In the genomic region with DNA sequence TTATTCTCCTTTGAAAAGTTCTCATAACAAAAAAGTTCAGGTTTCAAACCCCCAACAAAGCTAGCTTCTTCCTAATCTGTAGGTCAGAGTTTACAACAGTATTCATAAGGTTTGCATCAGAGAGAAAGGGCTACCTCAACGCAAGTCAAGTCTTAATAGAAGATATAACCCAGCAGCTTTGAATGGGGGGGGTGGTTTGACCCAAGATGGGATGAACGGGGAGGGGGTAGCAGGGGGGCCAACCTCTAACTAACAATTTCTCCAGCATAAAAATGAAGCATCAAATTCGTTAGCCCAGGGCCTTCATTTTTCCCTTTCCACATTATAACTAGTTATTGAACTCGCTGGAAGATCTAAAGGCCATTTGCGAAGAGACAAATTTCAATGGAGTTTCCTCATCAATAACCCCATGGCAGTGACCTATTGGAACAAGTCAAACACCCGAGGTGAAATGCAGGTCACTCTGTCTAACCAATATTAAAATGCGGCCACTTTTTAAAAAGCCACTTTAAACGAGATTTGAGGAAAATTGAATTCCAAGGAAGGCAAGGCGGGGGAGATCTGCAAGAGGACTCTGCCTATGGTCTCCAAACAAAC, we compare ENCODE assay signal across 36 mouse cellular contexts. TPM values are rescaled to one million over a fixed set of nuclear protein-coding genes. Genes with fewer than 3 reads are reported as not detected.
A peak's percentile ranks its signal among the peaks of the same experiment; 100 is the strongest.
DNase-seq lines count a peak whose midpoint lies in the region; ATAC-seq and TF ChIP-seq lines count a peak whose summit lies in the region.
"Had no signal": no experiment of that assay in that cellular context is flagged by ENCODE, and none has a peak within 500 bp of the region (broad histone marks: within the 10 kb centered on the region; RNA-seq: fewer than 3 reads in every experiment).

No protein-coding gene starts in this region.

- no peak overlapping the region for H3K4me3 ChIP-seq in midbrain, embryonic 10.5 days
- H3K4me3 ChIP-seq in midbrain, embryonic 13.5 days (replicated peaks): no peak overlapping the region
- H3K4me3 ChIP-seq in hindbrain, embryonic 15.5 days: no peak overlapping the region
- H3K4me3 ChIP-seq in neural tube, embryonic 14.5 days (ENCODE audit: low read depth, low read length): no peak overlapping the region
- no peak overlapping the region for H3K4me3 ChIP-seq in left cerebral cortex, adult 2 months
- H3K4me3 ChIP-seq: embryonic facial prominence, embryonic 15.5 days; heart, embryonic 10.5 days; heart, embryonic 15.5 days; liver, embryonic 12.5 days had no signal

- no peak overlapping the region for H3K4me2 ChIP-seq in midbrain, embryonic 13.5 days (replicated peaks)
- peak overlapping the region; percentile 2; the same call in 1 of the 2 replicates for H3K4me2 ChIP-seq in hindbrain, embryonic 15.5 days
- H3K4me2 ChIP-seq in neural tube, embryonic 14.5 days (ENCODE audit: low read depth, low read length): peak overlapping the region; percentile 21
- H3K4me2 ChIP-seq: embryonic facial prominence, embryonic 15.5 days; heart, embryonic 15.5 days; liver, embryonic 12.5 days had no signal

- H3K36me3 ChIP-seq in midbrain, embryonic 10.5 days: no peaks in the 10 kb centered on the region
- H3K36me3 ChIP-seq in midbrain, embryonic 13.5 days: no peaks in the 10 kb centered on the region
- H3K36me3 ChIP-seq in hindbrain, embryonic 15.5 days: no peaks in the 10 kb centered on the region
- H3K36me3 ChIP-seq in neural tube, embryonic 14.5 days (ENCODE audit: control insufficient read depth, insufficient read depth, low read length): no peaks in the 10 kb centered on the region
- H3K36me3 ChIP-seq: embryonic facial prominence, embryonic 15.5 days; heart, embryonic 10.5 days; heart, embryonic 15.5 days; liver, embryonic 12.5 days had no signal

- WGBS in midbrain, embryonic 10.5 days: 9% methylated on average over 9 of the region's 9 CpGs
- 10% methylated on average over 9 of the region's 9 CpGs for WGBS in midbrain, embryonic 13.5 days
- 14% methylated on average over 9 of the region's 9 CpGs for WGBS in hindbrain, embryonic 15.5 days
- WGBS in neural tube, embryonic 14.5 days: 20% methylated on average over 9 of the region's 9 CpGs

- H3K9ac ChIP-seq in midbrain, embryonic 13.5 days (replicated peaks): no peak overlapping the region
- H3K9ac ChIP-seq in hindbrain, embryonic 15.5 days: no peak overlapping the region
- H3K9ac ChIP-seq in neural tube, embryonic 14.5 days (replicated peaks; ENCODE audit: low read depth, low read length): no peak overlapping the region
- H3K9ac ChIP-seq: embryonic facial prominence, embryonic 15.5 days; heart, embryonic 15.5 days; liver, embryonic 12.5 days; liver, postnatal 0 days had no signal

- no peak overlapping the region for H3K27ac ChIP-seq in midbrain, embryonic 10.5 days (replicated peaks)
- H3K27ac ChIP-seq in midbrain, embryonic 13.5 days: no peak overlapping the region
- H3K27ac ChIP-seq in hindbrain, embryonic 15.5 days (replicated peaks): peak overlapping the region; percentile 69
- H3K27ac ChIP-seq in neural tube, embryonic 14.5 days (ENCODE audit: low read depth, low read length): 0 out of 2 replicates have a peak overlapping the region, but pooled peaks have one; percentile 1
- H3K27ac ChIP-seq in left cerebral cortex, adult 2 months: no peak overlapping the region
- H3K27ac ChIP-seq: embryonic facial prominence, embryonic 15.5 days; heart, embryonic 10.5 days; heart, embryonic 15.5 days; liver, embryonic 12.5 days; macrophage; stomach, postnatal 0 days had no signal

- no peaks in the 10 kb centered on the region for H3K9me3 ChIP-seq in midbrain, embryonic 10.5 days (replicated peaks)
- no peaks in the 10 kb centered on the region for H3K9me3 ChIP-seq in midbrain, embryonic 13.5 days
- H3K9me3 ChIP-seq in hindbrain, embryonic 15.5 days: no peaks in the 10 kb centered on the region
- no peaks in the 10 kb centered on the region for H3K9me3 ChIP-seq in neural tube, embryonic 14.5 days (ENCODE audit: control insufficient read depth, low read length)
- H3K9me3 ChIP-seq: embryonic facial prominence, embryonic 15.5 days; heart, embryonic 10.5 days; heart, embryonic 15.5 days; liver, embryonic 12.5 days had no signal

- ATAC-seq in midbrain, embryonic 13.5 days: no peak
- ATAC-seq in hindbrain, embryonic 15.5 days (ENCODE audit: low FRiP score, low read depth): no peak
- no peak for ATAC-seq in neural tube, embryonic 14.5 days (ENCODE audit: low read depth)
- ATAC-seq: CD4-positive, CD25-positive, alpha-beta regulatory T cell, adult 4 months; forebrain, embryonic 14.5 days; intestine, postnatal 0 days; liver, embryonic 12.5 days; liver, postnatal 0 days had no signal

- DNase-seq in midbrain, embryonic 10.5 days (ENCODE audit: low spot score): peak; percentile 13
- DNase-seq in embryo, embryonic 9.5 days (ENCODE audit: extremely low spot score): peak; percentile 59
- no peak for DNase-seq in left cerebral cortex, adult 2 months (ENCODE audit: extremely low spot score in 1 of 2, low spot score in 2 of 2)
- no peak for DNase-seq in cerebellum, adult 11-12 months
- DNase-seq in cerebellum, adult 9-11 months: no peak
- DNase-seq: adrenal gland, postnatal 14 days; cerebellum, adult 11 months; cerebellum, postnatal 25 days; gastrocnemius, postnatal 14 days; kidney, postnatal 14 days; left cerebral cortex, postnatal 4 days; liver, postnatal 0 days; right cerebral cortex, postnatal 4 days; thymus, adult 2 months; thymus, postnatal 36 days had no signal

- peaks cover 100% of the 10 kb centered on the region for H3K27me3 ChIP-seq in midbrain, embryonic 10.5 days (ENCODE audit: low read depth, poor library complexity, severe bottlenecking)
- H3K27me3 ChIP-seq in midbrain, embryonic 13.5 days: peaks cover 100% of the 10 kb centered on the region
- H3K27me3 ChIP-seq in hindbrain, embryonic 15.5 days: peaks cover 70% of the 10 kb centered on the region
- no peaks in the 10 kb centered on the region for H3K27me3 ChIP-seq in neural tube, embryonic 14.5 days (ENCODE audit: control insufficient read depth, insufficient read depth, low read length)

- TF ChIP-seq CTCF in left cerebral cortex, adult 2 months (IDR thresholded peaks at IDR 0.05): no peak

- intact Hi-C loops in left cerebral cortex, adult 2 months (cut with DNase I): no loop called here

- peaks cover 1% of the 10 kb centered on the region; the same call in 1 of the 2 replicates for H3K4me1 ChIP-seq in midbrain, embryonic 10.5 days
- H3K4me1 ChIP-seq in midbrain, embryonic 13.5 days (replicated peaks): no peaks in the 10 kb centered on the region
- peaks cover 7% of the 10 kb centered on the region for H3K4me1 ChIP-seq in hindbrain, embryonic 15.5 days (replicated peaks)
- peaks cover 46% of the 10 kb centered on the region for H3K4me1 ChIP-seq in neural tube, embryonic 14.5 days (ENCODE audit: control insufficient read depth, insufficient read depth, low read length)
- H3K4me1 ChIP-seq: embryonic facial prominence, embryonic 15.5 days; liver, embryonic 12.5 days had no signal

RNA-seq across cellular contexts. Expression of a gene that starts 10.3 kb away (rescaled TPM):
- not detected in 2 replicates for polyA plus RNA-seq in midbrain, embryonic 10.5 days (2016; fragmentation: Nextera tagmentation; extraction: Ambion mirVana)
- 0.10 and 0.11 TPM in 2 replicates for polyA plus RNA-seq in midbrain, embryonic 13.5 days (2015; fragmentation: Nextera tagmentation; extraction: Ambion mirVana)
- polyA plus RNA-seq in hindbrain, embryonic 15.5 days (2015; fragmentation: Nextera tagmentation; extraction: Ambion mirVana): 56.8 and 63.8 TPM in 2 replicates
- 19.0 and 24.0 TPM in 2 replicates for polyA plus RNA-seq in neural tube, embryonic 14.5 days (2014; fragmentation: Nextera tagmentation; extraction: Ambion mirVana)
- not detected for total RNA-seq in left cerebral cortex, adult 2 months (2021)
- total RNA-seq: granulocyte monocyte progenitor cell, adult 5-6 weeks; heart, postnatal 25 days; layer of hippocampus, adult 18-20 months; layer of hippocampus, postnatal 14 days; left cerebral cortex, adult 8-10 months; left cerebral cortex, postnatal 4 days; megakaryocyte-erythroid progenitor cell, adult 5-6 weeks had no signal
- polyA plus RNA-seq: CD4-positive, CD25-positive, alpha-beta regulatory T cell, adult 4 months; forebrain, embryonic 14.5 days; macrophage; midbrain, postnatal 0 days had no signal

RNA-seq across cellular contexts. Expression of a gene that starts 31.0 kb away (rescaled TPM):
- not detected in 2 replicates for polyA plus RNA-seq in midbrain, embryonic 10.5 days (2016; fragmentation: Nextera tagmentation; extraction: Ambion mirVana)
- not detected in 2 replicates for polyA plus RNA-seq in midbrain, embryonic 13.5 days (2015; fragmentation: Nextera tagmentation; extraction: Ambion mirVana)
- 7.4 and 13.1 TPM in 2 replicates for polyA plus RNA-seq in hindbrain, embryonic 15.5 days (2015; fragmentation: Nextera tagmentation; extraction: Ambion mirVana)
- 23.0 and 38.7 TPM in 2 replicates for polyA plus RNA-seq in neural tube, embryonic 14.5 days (2014; fragmentation: Nextera tagmentation; extraction: Ambion mirVana)
- not detected for total RNA-seq in left cerebral cortex, adult 2 months (2021)
- total RNA-seq: granulocyte monocyte progenitor cell, adult 5-6 weeks; heart, postnatal 25 days; layer of hippocampus, adult 18-20 months; layer of hippocampus, postnatal 14 days; left cerebral cortex, adult 8-10 months; left cerebral cortex, postnatal 4 days; megakaryocyte-erythroid progenitor cell, adult 5-6 weeks; midbrain, postnatal 0 days had no signal
- polyA plus RNA-seq: CD4-positive, CD25-positive, alpha-beta regulatory T cell, adult 4 months; forebrain, embryonic 14.5 days; liver, postnatal 0 days; macrophage; midbrain, postnatal 0 days; spleen, adult 2 months had no signal

RNA-seq across cellular contexts. Expression of a gene that starts 38.6 kb away (rescaled TPM):
- polyA plus RNA-seq in midbrain, embryonic 10.5 days (2016; fragmentation: Nextera tagmentation; extraction: Ambion mirVana): not detected in 2 replicates
- not detected in 2 replicates for polyA plus RNA-seq in midbrain, embryonic 13.5 days (2015; fragmentation: Nextera tagmentation; extraction: Ambion mirVana)
- 2.3 and 16.6 TPM in 2 replicates for polyA plus RNA-seq in hindbrain, embryonic 15.5 days (2015; fragmentation: Nextera tagmentation; extraction: Ambion mirVana)
- polyA plus RNA-seq in neural tube, embryonic 14.5 days (2014; fragmentation: Nextera tagmentation; extraction: Ambion mirVana): 50.1 and 136 TPM in 2 replicates
- total RNA-seq in left cerebral cortex, adult 2 months (2021): not detected
- total RNA-seq: granulocyte monocyte progenitor cell, adult 5-6 weeks; heart, postnatal 25 days; layer of hippocampus, adult 18-20 months; layer of hippocampus, postnatal 14 days; left cerebral cortex, adult 8-10 months; left cerebral cortex, postnatal 4 days; megakaryocyte-erythroid progenitor cell, adult 5-6 weeks; midbrain, postnatal 0 days had no signal
- polyA plus RNA-seq: embryonic facial prominence, embryonic 15.5 days; forebrain, embryonic 14.5 days; heart, embryonic 15.5 days; liver, postnatal 0 days; macrophage; midbrain, postnatal 0 days; spleen, adult 2 months had no signal

RNA-seq across cellular contexts. Expression of a gene that starts 52.8 kb away (rescaled TPM):
- polyA plus RNA-seq in midbrain, embryonic 10.5 days (2016; fragmentation: Nextera tagmentation; extraction: Ambion mirVana): not detected in 2 replicates
- not detected in 2 replicates for polyA plus RNA-seq in midbrain, embryonic 13.5 days (2015; fragmentation: Nextera tagmentation; extraction: Ambion mirVana)
- polyA plus RNA-seq in hindbrain, embryonic 15.5 days (2015; fragmentation: Nextera tagmentation; extraction: Ambion mirVana): 0.30 TPM in 1 of 2 replicates, not detected in the other
- polyA plus RNA-seq in neural tube, embryonic 14.5 days (2014; fragmentation: Nextera tagmentation; extraction: Ambion mirVana): 46.9 and 49.8 TPM in 2 replicates
- not detected for total RNA-seq in left cerebral cortex, adult 2 months (2021)
- total RNA-seq: granulocyte monocyte progenitor cell, adult 5-6 weeks; heart, postnatal 25 days; layer of hippocampus, adult 18-20 months; layer of hippocampus, postnatal 14 days; left cerebral cortex, adult 8-10 months; left cerebral cortex, postnatal 4 days; megakaryocyte-erythroid progenitor cell, adult 5-6 weeks; midbrain, postnatal 0 days had no signal
- polyA plus RNA-seq: CD4-positive, CD25-positive, alpha-beta regulatory T cell, adult 4 months; embryonic facial prominence, embryonic 15.5 days; forebrain, embryonic 14.5 days; heart, embryonic 15.5 days; liver, embryonic 12.5 days; liver, postnatal 0 days; lung, embryonic 16.5 days; macrophage; midbrain, postnatal 0 days; spleen, adult 2 months; stomach, postnatal 0 days had no signal

Comparison
In these comparisons a context has a peak if more than half of its experiments do, and no peak if none do; other contexts are left out.
1. DNase-seq: peak in midbrain, embryonic 10.5 days (single experiment) and embryo, embryonic 9.5 days (single experiment); none in left cerebral cortex, adult 2 months (0 of 2), cerebellum, adult 11-12 months (single experiment) and cerebellum, adult 9-11 months (single experiment).
2. H3K27ac ChIP-seq: peak in hindbrain, embryonic 15.5 days (single experiment) and neural tube, embryonic 14.5 days (single experiment); none in midbrain, embryonic 10.5 days (single experiment), midbrain, embryonic 13.5 days (single experiment) and left cerebral cortex, adult 2 months (single experiment).
3. RNA of a gene that starts 10.3 kb away (polyA plus RNA-seq): 56.8 to 63.8 TPM in hindbrain, embryonic 15.5 days and 19.0 to 24.0 TPM in neural tube, embryonic 14.5 days; 0.10 to 0.11 TPM in midbrain, embryonic 13.5 days and not detected in midbrain, embryonic 10.5 days; every median in the first group is over 10 times any median in the second.